Mouse (Mus musculus) forebrain, postnatal 0 days (tissue): ENCODE data around the gene Tshz2. TPM values are rescaled to one million over a fixed set of nuclear protein-coding genes. Genes with fewer than 3 reads are reported as not detected.

Experiments
- ATAC-seq: fragments of 200-750 bp; cut with Nextera tagmentation; 2 replicates; pipeline ENCODE4 v1.8.0; 2017; ENCODE audit warnings: mild to moderate bottlenecking, moderate library complexity
- DNase-seq: peaks from one replicate; pipeline ENCODE4 v3.0.0-alpha.2; 2015
- H3K27ac ChIP-seq: fragments of 300-500 bp; sonication (generic); 2 replicates; pipeline ENCODE4 v1.5.1; 2014; ENCODE audit warnings: low read depth, mild to moderate bottlenecking, antibody characterized with exemption, low read length, moderate library complexity, mixed read lengths
- H3K27me3 ChIP-seq: fragments of 300-500 bp; sonication (generic); 2 replicates; pipeline ENCODE4 v1.6.1; 2014; ENCODE audit warnings: mild to moderate bottlenecking, low read length, mixed read lengths; ENCODE audit not compliant: insufficient read depth
- H3K36me3 ChIP-seq: fragments of 300-500 bp; sonication (generic); 2 replicates; pipeline ENCODE4 v1.6.1; 2014; ENCODE audit warnings: mild to moderate bottlenecking, moderate library complexity; ENCODE audit not compliant: insufficient read depth
- H3K4me1 ChIP-seq: fragments of 300-500 bp; sonication (generic); 2 replicates; pipeline ENCODE4 v1.6.1; 2014; ENCODE audit warnings: antibody characterized with exemption; ENCODE audit not compliant: insufficient read depth
- H3K4me2 ChIP-seq: fragments of 300-500 bp; sonication (generic); 2 replicates; pipeline ENCODE4 v1.6.1; 2014; ENCODE audit warnings: low read depth, mild to moderate bottlenecking, moderate library complexity
- H3K4me3 ChIP-seq: fragments of 300-500 bp; sonication (generic); 2 replicates; pipeline ENCODE4 v1.5.1; 2014; ENCODE audit warnings: low read depth, low read length, mixed read lengths
- H3K9ac ChIP-seq: fragments of 300-500 bp; sonication (generic); 2 replicates; pipeline ENCODE4 v1.6.1; 2014; ENCODE audit warnings: mild to moderate bottlenecking
- H3K9me3 ChIP-seq: fragments of 300-500 bp; sonication (generic); 2 replicates; pipeline ENCODE4 v1.6.1; 2016; ENCODE audit warnings: low read length
- CTCF ChIP-seq: sonication (generic); IDR thresholded peaks from 2 replicates; pipeline ENCODE4 v1.5.1; 2016; ENCODE audit warnings: antibody characterized with exemption, control low read depth, low read depth
- WGBS: fragments of 180-500 bp; shearing (Covaris S2); extraction: QIAGEN DNeasy Blood & Tissue Kit; methylation state at CpG from one replicate; pipeline ENCODE4 v1.1.7; 2014; 5-methylcytosine and 5-hydroxymethylcytosine counted together
- polyA plus RNA-seq: library from polyadenylated mRNA; unstranded; fragments of >200 nt; fragmentation: Nextera tagmentation; extraction: Ambion mirVana; gene quantifications from 2 replicates; pipeline ENCODE4 v1.2.1, GENCODE M21; 2015
- total RNA-seq: library from RNA; depleted of rRNA; stranded (reverse); fragments of >200 nt; gene quantifications from 2 replicates; pipeline ENCODE4 v1.2.3, GENCODE M21; 2014

The Tshz2 gene
- total and polyA plus RNA-seq, 2 experiments from 2014 or later = 19.7 to 29.2 TPM

GRCm38 (mm10) chr2:169752126-169752525 lies 119.3 kb downstream of the Tshz2 start:
- 84% methylated on average over 9 of the region's 9 CpGs for WGBS
- no peak overlapping the region for H3K9ac ChIP-seq
- no peak overlapping the region for H3K27ac ChIP-seq
- peaks cover 4% of the 10 kb centered on the region; the same call in 1 of the 2 replicates for H3K27me3 ChIP-seq
- H3K4me2 ChIP-seq = no peak overlapping the region
- peaks cover 4% of the 10 kb centered on the region; the same call in 1 of the 2 replicates for H3K4me1 ChIP-seq
- no peak for TF ChIP-seq CTCF
- H3K9me3 ChIP-seq = no peaks in the 10 kb centered on the region
- DNase-seq (no peak), ATAC-seq (no peak)
- no peak overlapping the region for H3K4me3 ChIP-seq
- no peaks in the 10 kb centered on the region for H3K36me3 ChIP-seq

GRCm38 (mm10) chr2:169753432-169753831 lies 120.6 kb downstream of the Tshz2 start:
- H3K36me3 ChIP-seq = no peaks in the 10 kb centered on the region
- H3K4me1 ChIP-seq = peaks cover 4% of the 10 kb centered on the region; the same call in 1 of the 2 replicates
- 93% methylated on average over 9 of the region's 9 CpGs for WGBS
- no peak for TF ChIP-seq CTCF
- no peak overlapping the region for H3K27ac ChIP-seq
- peaks cover 4% of the 10 kb centered on the region; the same call in 1 of the 2 replicates for H3K27me3 ChIP-seq
- H3K4me3 ChIP-seq = no peak overlapping the region
- H3K4me2 ChIP-seq = no peak overlapping the region
- no peak for ATAC-seq
- no peaks in the 10 kb centered on the region for H3K9me3 ChIP-seq
- DNase-seq = no peak
- no peak overlapping the region for H3K9ac ChIP-seq

GRCm38 (mm10) chr2:169755091-169755490 lies 122.3 kb downstream of the Tshz2 start:
- Histone ChIP-seq H3K9ac (no peak overlapping the region), H3K4me1 (peaks cover 4% of the 10 kb centered on the region; the same call in 1 of the 2 replicates), H3K36me3 (no peaks in the 10 kb centered on the region), H3K4me3 (no peak overlapping the region), H3K27ac (no peak overlapping the region), H3K4me2 (no peak overlapping the region), H3K9me3 (no peaks in the 10 kb centered on the region), H3K27me3 (peaks cover 4% of the 10 kb centered on the region; the same call in 1 of the 2 replicates)
- TF ChIP-seq CTCF = no peak
- 20% methylated on average over 7 of the region's 7 CpGs for WGBS
- DNase-seq (no peak), ATAC-seq (no peak)

- DNase-seq (no peak), ATAC-seq (no peak)
- no peaks in the 10 kb centered on the region for H3K9me3 ChIP-seq
- H3K27me3 ChIP-seq = peaks cover 4% of the 10 kb centered on the region; the same call in 1 of the 2 replicates
- H3K4me1 ChIP-seq = no peaks in the 10 kb centered on the region
- no peak overlapping the region for H3K27ac ChIP-seq
- no peak for TF ChIP-seq CTCF
- H3K4me2 ChIP-seq = no peak overlapping the region
- no peak overlapping the region for H3K4me3 ChIP-seq
- 87% methylated on average over 6 of the region's 6 CpGs for WGBS
- no peaks in the 10 kb centered on the region for H3K36me3 ChIP-seq
- no peak overlapping the region for H3K9ac ChIP-seq
Observed at GRCm38 (mm10) chr2:169758120-169758519, 125.3 kb downstream of the Tshz2 start.

GRCm38 (mm10) chr2:169760117-169760516 lies 127.3 kb downstream of the Tshz2 start:
- Histone ChIP-seq H3K4me2 (no peak overlapping the region), H3K9me3 (no peaks in the 10 kb centered on the region), H3K4me1 (no peaks in the 10 kb centered on the region), H3K4me3 (no peak overlapping the region), H3K36me3 (no peaks in the 10 kb centered on the region), H3K27me3 (peaks cover 4% of the 10 kb centered on the region; the same call in 1 of the 2 replicates), H3K27ac (no peak overlapping the region), H3K9ac (no peak overlapping the region)
- ATAC-seq (no peak), DNase-seq (no peak)
- TF ChIP-seq CTCF = peak; percentile 39
- WGBS = 95% methylated on average over 1 of the region's 1 CpGs

- Histone ChIP-seq H3K9ac (no peak overlapping the region), H3K4me2 (no peak overlapping the region), H3K36me3 (no peaks in the 10 kb centered on the region), H3K9me3 (no peaks in the 10 kb centered on the region), H3K27ac (no peak overlapping the region), H3K4me3 (no peak overlapping the region), H3K27me3 (no peaks in the 10 kb centered on the region), H3K4me1 (no peaks in the 10 kb centered on the region)
- ATAC-seq (no peak), DNase-seq (no peak)
- TF ChIP-seq CTCF = no peak
- WGBS = 30% methylated on average over 3 of the region's 3 CpGs
Observed at GRCm38 (mm10) chr2:169761726-169762125, 128.9 kb downstream of the Tshz2 start.

- WGBS = 92% methylated on average over 8 of the region's 8 CpGs
- no peaks in the 10 kb centered on the region for H3K4me1 ChIP-seq
- H3K4me2 ChIP-seq = no peak overlapping the region
- no peak overlapping the region for H3K4me3 ChIP-seq
- no peaks in the 10 kb centered on the region for H3K27me3 ChIP-seq
- H3K27ac ChIP-seq = no peak overlapping the region
- no peaks in the 10 kb centered on the region for H3K9me3 ChIP-seq
- TF ChIP-seq CTCF = no peak
- no peak overlapping the region for H3K9ac ChIP-seq
- H3K36me3 ChIP-seq = no peaks in the 10 kb centered on the region
- DNase-seq (no peak), ATAC-seq (no peak)
Observed at GRCm38 (mm10) chr2:169762301-169762700, 129.5 kb downstream of the Tshz2 start.

GRCm38 (mm10) chr2:169763716-169764115 lies 130.9 kb downstream of the Tshz2 start:
- TF ChIP-seq CTCF = no peak
- Histone ChIP-seq H3K4me1 (no peaks in the 10 kb centered on the region), H3K27ac (no peak overlapping the region), H3K27me3 (no peaks in the 10 kb centered on the region), H3K4me3 (no peak overlapping the region), H3K9ac (no peak overlapping the region), H3K4me2 (no peak overlapping the region), H3K9me3 (no peaks in the 10 kb centered on the region), H3K36me3 (no peaks in the 10 kb centered on the region)
- ATAC-seq (no peak), DNase-seq (no peak)
- 92% methylated on average over 8 of the region's 8 CpGs for WGBS
